Comparison of ENCODE assay signal across 7 mouse cellular contexts in the genomic region with DNA sequence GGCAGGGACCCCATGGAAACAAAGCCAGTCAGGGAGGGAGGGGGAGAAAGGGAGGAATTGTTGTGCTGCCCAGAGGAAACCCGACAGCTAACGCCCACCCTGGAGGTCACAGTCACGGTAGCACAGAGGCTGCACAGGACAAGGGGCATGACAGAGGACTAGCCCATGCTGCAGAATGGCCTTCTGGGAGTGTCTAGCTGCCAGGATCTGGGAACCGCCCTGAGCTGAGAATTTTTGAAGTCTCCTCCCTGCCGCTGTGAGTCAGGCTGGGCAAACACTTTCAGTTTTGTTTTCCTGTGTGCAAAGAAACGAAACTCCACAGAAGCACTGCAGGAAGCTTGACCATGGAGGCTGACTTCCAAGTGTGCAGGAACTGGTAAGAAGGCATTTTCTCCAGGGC. TPM values are rescaled to one million over a fixed set of nuclear protein-coding genes. Genes with fewer than 3 reads are reported as not detected.
A peak's percentile ranks its signal among the peaks of the same experiment; 100 is the strongest.
DNase-seq lines count a peak whose midpoint lies in the region; ATAC-seq and TF ChIP-seq lines count a peak whose summit lies in the region.

Xaf1 (plus strand) TSS at position 296 of the 400 bp plus-strand sequence.

- WGBS in large intestine, adult 2 months = under 1% methylated on average over 6 of the region's 6 CpGs
- WGBS in thymus, adult 2 months = 1% methylated on average over 6 of the region's 6 CpGs

- DNase-seq in CD4-positive, CD25-positive, alpha-beta regulatory T cell, adult 2 months (ENCODE audit: low read depth, low spot score) = peak; percentile 76
- peak; percentile 31 for DNase-seq in MN1 (ENCODE audit: low spot score)
- peak; percentile 61 to 72 for DNase-seq in heart, postnatal 14 days
- DNase-seq in large intestine, adult 2 months (ENCODE audit: low read depth, low spot score) = peak; percentile 86
- DNase-seq in thymus, adult 2 months = peak; percentile 44

- intact Hi-C loops in heart, postnatal 14 days (cut with DNase I) = no loop called here

- H3K36me3 ChIP-seq in thymus, adult 2 months (ENCODE audit: control insufficient read depth, insufficient read depth, low read length) = no peaks in the 10 kb centered on the region; the same call in 1 of the 2 replicates

- H3K27me3 ChIP-seq in thymus, adult 2 months (ENCODE audit: control insufficient read depth, insufficient read depth, low read length) = no peaks in the 10 kb centered on the region

- H3K4me3 ChIP-seq in embryonic fibroblast, embryonic 13.5 days (ENCODE audit: insufficient read depth, low read length) = peak within 1 kb of the TSS; percentile 36
- H3K4me3 ChIP-seq in thymus, adult 2 months (ENCODE audit: control insufficient read depth, insufficient read depth, low read length) = peak within 1 kb of the TSS; percentile 95

- peak; percentile 66 for TF ChIP-seq POLR2A in embryonic fibroblast, embryonic 13.5 days (IDR thresholded peaks at IDR 0.05; ENCODE audit: low read depth, low read length)
- TF ChIP-seq POLR2A in thymus, adult 2 months (IDR thresholded peaks at IDR 0.05; ENCODE audit: control insufficient read depth, extremely low read depth, insufficient read depth, low read length, poor library complexity) = no peak

- H3K4me1 ChIP-seq in embryonic fibroblast, embryonic 13.5 days (ENCODE audit: control insufficient read depth, insufficient read depth, low read length) = no peaks in the 10 kb centered on the region; the same call in 1 of the 2 replicates
- H3K4me1 ChIP-seq in thymus, adult 2 months (replicated peaks; ENCODE audit: control insufficient read depth, insufficient read depth, low read length) = peaks cover 27% of the 10 kb centered on the region

- no peak for TF ChIP-seq CTCF in embryonic fibroblast, embryonic 13.5 days (IDR thresholded peaks at IDR 0.05; ENCODE audit: borderline replicate concordance, insufficient read depth, low read length)
- TF ChIP-seq CTCF in thymus, adult 2 months (IDR thresholded peaks at IDR 0.05; ENCODE audit: borderline replicate concordance, control insufficient read depth, extremely low read depth, insufficient read depth, low read length, poor library complexity) = no peak

- H3K27ac ChIP-seq in embryonic fibroblast, embryonic 13.5 days (ENCODE audit: insufficient read depth, low read length) = peak within 1 kb of the TSS; percentile 32
- peak within 1 kb of the TSS; percentile 74 for H3K27ac ChIP-seq in thymus, adult 2 months (ENCODE audit: control insufficient read depth, insufficient read depth, low read length)

- ATAC-seq in monocyte, adult 5-6 weeks (replicated peaks; ENCODE audit: insufficient number of reproducible peaks, low FRiP score, low TSS enrichment, poor library complexity, severe bottlenecking) = peak; percentile 89

RNA-seq across cellular contexts. Expression of gene Xaf1, which starts in this region (rescaled TPM):
- polyA plus RNA-seq in embryonic fibroblast, embryonic 13.5 days (2011; ENCODE audit: insufficient read length, low read depth, missing spikeins) = 42.3 and 73.5 TPM in 2 replicates
- total RNA-seq in heart, postnatal 14 days (2021) = 10 to 100 TPM in 1 of 2 experiments, 1 to 10 TPM in 1; 8.9 to 10.7 TPM
- polyA plus RNA-seq in large intestine, adult 2 months (2012; rRNA removed) = 24.7 and 29.9 TPM in 2 replicates
- total RNA-seq in monocyte, adult 5-6 weeks (2017) = 21.7 to 46.0 TPM (median 28.6 TPM) in 3 replicates
- 39.3 and 46.0 TPM in 2 replicates for polyA plus RNA-seq in thymus, adult 2 months (2012; rRNA removed)

Comparison
In these comparisons a context has a peak if more than half of its experiments do, and no peak if none do; other contexts are left out.
1. Peak in every context shown above with its lines: DNase-seq, ATAC-seq, H3K4me3 ChIP-seq and H3K27ac ChIP-seq.
2. DNase-seq: peak in every context shown above with its lines; median percentile 86 in large intestine, adult 2 months; 76 in CD4-positive, CD25-positive, alpha-beta regulatory T cell, adult 2 months; 66 in heart, postnatal 14 days; 44 in thymus, adult 2 months; 31 in MN1.